Mouse (Mus musculus): Measurements from ENCODE around the gene Smndc1. TPM values are rescaled to one million over a fixed set of nuclear protein-coding genes. Genes with fewer than 3 reads are reported as not detected.
A peak's percentile ranks its signal among the peaks of the same experiment; 100 is the strongest.

Gene Smndc1
- 41.6 and 45.5 TPM in 2 replicates for total RNA-seq (2017)

- peak; percentile 96 for ATAC-seq (ENCODE audit: extremely low read depth, insufficient number of reproducible peaks, low FRiP score, poor library complexity, severe bottlenecking)
Observed at GRCm38 (mm10) chr19:53390495-53391007, at the start of gene Smndc1. Gene Smndc1 (minus strand): TSS chr19:53390578.

- no peak for ATAC-seq (ENCODE audit: extremely low read depth, insufficient number of reproducible peaks, low FRiP score, poor library complexity, severe bottlenecking)
Observed at GRCm38 (mm10) chr19:53439340-53439739, 49.0 kb upstream of the Smndc1 start.

GRCm38 (mm10) chr19:53437991-53438390, 47.6 kb upstream of the Smndc1 start:
- no peak for ATAC-seq (ENCODE audit: extremely low read depth, insufficient number of reproducible peaks, low FRiP score, poor library complexity, severe bottlenecking)

DNA sequence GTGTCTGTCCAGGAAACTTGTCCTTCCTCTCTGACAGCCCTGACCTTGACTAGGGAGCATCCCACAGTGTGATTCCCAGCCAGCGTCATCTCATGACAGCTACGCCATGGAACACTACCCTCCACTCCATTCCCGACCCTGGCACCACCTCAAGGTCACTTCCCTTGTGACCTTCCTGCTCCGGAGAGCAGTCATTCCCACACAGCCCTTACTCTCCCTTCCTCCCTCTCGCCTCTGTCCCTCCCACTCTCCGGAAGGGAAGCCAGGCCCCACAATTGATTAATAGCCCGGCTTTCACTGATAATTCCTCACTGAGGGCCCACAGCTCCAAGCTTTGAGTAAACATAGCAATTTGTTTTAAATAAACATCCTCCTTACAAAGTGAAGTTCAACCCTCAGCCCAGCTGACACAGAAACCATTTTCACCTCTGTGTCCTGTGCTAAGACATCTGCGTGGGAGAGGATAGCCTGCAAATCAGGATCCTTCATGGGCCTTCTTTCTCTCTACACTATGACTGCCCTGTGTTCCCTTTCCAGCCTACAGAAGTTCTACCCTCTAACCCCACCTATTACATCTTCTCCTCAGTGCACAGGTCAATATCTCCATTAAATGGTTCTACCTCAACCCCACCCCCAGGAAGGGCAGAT, 47.1 kb upstream of the Smndc1 start:
- no peak for ATAC-seq (ENCODE audit: extremely low read depth, insufficient number of reproducible peaks, low FRiP score, poor library complexity, severe bottlenecking)

DNA sequence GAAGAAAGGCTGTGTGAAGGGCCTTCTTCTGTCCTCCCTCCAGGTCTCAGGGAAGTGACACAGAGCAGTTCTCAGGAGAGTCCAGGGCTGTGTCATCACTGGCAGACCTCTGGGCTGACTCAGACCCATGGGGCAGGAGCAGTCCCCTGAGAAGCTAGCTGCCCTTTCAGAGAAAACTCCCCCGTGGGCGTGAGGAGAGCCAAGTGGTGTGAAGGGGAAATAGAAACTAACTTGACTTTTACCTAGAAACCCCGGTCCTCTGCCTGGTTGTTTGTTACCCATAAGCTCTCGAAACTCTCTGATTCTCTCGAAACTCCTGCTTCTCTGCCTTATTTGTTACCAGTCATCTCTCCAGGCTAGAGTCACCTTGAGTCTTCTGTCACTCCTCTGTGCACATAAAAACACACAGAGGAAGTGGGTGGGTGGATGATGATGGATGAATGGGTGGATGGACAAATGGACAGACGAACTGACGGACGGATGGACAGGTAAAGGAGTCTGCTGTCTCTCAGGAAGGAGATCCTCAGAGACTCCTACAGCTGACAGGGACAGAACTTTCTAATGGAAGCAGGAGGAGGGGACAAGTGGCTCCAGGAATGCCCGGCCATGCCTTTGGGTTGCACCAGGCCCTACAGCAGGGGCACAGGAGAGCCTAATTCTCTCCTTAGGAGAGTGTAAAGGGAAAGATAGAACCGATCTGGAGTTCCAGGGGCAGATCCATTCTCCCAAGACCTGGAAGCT, 43.7 kb upstream of the Smndc1 start:
- ATAC-seq (ENCODE audit: extremely low read depth, insufficient number of reproducible peaks, low FRiP score, poor library complexity, severe bottlenecking): peak; percentile 62

- ATAC-seq (ENCODE audit: extremely low read depth, insufficient number of reproducible peaks, low FRiP score, poor library complexity, severe bottlenecking): no peak
Observed at GRCm38 (mm10) chr19:53431003-53431402, 40.6 kb upstream of the Smndc1 start.

DNA sequence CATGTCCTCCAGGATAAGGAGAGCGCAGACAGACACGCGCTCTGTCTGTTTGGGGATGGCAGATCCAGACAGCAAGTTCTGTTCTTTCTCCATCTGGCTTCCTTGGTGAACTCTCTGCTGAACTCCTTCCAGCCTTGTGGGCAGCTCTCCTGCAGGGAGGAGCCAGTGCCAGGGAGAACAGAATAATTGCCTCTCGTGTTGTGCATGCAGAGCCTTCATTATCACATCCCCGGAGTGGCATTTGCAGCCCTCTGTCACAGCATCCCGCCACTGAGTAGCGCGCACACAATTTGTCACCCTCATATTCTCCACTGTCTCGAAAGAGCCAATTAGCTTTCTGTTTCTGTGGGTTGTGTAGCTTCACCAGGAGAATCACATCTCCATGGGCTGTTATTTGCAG, 40.0 kb upstream of the Smndc1 start:
- ATAC-seq (ENCODE audit: extremely low read depth, insufficient number of reproducible peaks, low FRiP score, poor library complexity, severe bottlenecking): no peak

GRCm38 (mm10) chr19:53427817-53428216, 37.4 kb upstream of the Smndc1 start:
- no peak for ATAC-seq (ENCODE audit: extremely low read depth, insufficient number of reproducible peaks, low FRiP score, poor library complexity, severe bottlenecking)

- ATAC-seq (ENCODE audit: extremely low read depth, insufficient number of reproducible peaks, low FRiP score, poor library complexity, severe bottlenecking): no peak
Observed at GRCm38 (mm10) chr19:53427346-53427745, 37.0 kb upstream of the Smndc1 start.

DNA sequence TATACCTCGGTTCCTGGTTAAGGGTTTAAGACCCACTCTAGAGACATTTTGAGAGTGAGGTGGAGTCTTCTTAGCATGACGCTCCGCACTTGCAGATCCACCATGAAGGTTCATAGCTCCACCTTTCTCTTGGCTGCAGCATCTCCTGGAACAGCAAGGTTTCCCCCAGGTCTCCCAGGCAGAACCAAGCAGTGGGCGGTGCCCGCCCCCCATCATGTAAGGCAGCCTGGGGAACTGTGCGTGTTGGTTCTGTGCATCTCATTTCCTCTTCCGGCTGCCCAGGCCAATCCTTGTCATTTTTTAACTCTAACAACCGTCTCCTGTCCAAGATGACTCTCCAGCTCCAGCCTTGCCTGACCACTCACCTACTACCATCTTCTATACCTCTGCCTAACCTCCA, 35.4 kb upstream of the Smndc1 start:
- no peak for ATAC-seq (ENCODE audit: extremely low read depth, insufficient number of reproducible peaks, low FRiP score, poor library complexity, severe bottlenecking)

- ATAC-seq (ENCODE audit: extremely low read depth, insufficient number of reproducible peaks, low FRiP score, poor library complexity, severe bottlenecking): peak; percentile 65
Observed at GRCm38 (mm10) chr19:53424629-53425028, 34.3 kb upstream of the Smndc1 start.

GRCm38 (mm10) chr19:53423816-53424465, 33.6 kb upstream of the Smndc1 start:
- ATAC-seq (ENCODE audit: extremely low read depth, insufficient number of reproducible peaks, low FRiP score, poor library complexity, severe bottlenecking): peak; percentile 21

DNA sequence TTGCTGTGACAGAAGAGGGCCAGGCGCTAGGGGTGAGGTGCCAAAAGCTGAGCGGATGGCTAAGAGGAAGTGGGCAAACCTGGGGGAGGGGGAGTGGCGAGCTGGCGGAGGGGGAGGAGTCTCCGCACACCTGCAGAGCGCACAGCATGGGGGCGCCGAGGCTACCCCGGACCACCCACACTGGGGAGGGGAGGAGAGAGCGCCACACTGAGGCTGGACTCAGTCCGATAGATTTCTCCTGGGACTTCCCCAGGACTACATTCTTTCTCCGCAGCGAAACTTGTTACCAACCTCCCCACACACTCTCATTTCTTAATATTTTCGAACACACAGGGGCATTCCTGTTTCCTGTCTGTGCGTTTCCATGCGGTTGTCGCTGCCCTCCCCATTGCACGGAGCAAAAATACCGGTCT, 33.0 kb upstream of the Smndc1 start:
- peak; percentile 36 for ATAC-seq (ENCODE audit: extremely low read depth, insufficient number of reproducible peaks, low FRiP score, poor library complexity, severe bottlenecking)

DNA sequence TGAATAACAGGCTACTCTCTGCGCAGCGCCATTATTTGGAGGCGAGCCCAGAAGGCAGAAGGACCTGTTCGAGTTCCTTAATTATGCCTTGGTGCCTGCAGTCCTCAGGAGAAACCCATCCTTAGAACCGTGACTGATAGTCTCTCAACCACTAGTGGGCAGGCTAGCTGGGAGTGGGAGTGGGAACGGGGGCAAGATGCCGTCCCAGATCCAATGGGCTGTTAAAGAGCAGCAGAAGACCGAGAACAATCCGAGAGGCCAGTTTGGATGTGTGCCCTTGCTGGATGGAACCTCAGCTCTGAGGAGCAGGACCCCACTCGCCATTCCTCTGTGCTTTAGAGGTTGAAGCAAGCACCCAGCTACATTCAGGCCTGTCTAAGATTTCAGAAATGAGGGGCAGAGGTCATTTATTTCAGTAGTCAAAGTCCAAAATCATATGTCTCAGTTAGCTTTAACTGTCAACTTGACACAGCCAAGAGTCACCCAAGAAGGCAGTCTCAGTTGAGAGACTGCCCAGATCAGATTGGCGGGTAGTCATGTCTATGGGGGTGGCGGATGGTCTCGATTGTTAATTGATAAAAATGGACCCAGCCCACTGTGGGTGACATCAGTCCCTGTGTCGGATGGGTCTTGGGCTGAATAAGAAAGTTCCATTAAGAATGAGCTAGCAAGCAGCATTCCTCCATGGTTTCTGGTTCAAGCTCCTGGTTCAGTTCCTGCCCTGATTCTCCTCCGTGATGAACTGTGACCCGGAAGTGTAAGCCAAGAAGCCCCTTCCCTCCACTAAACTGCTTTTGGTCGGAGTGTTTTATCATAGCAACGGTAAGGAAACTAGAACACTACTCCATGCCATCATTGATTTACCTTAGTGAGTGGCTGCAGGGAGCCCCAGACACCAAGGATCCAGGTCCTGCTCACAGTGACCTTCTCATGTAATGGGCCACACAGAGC, 32.3 kb upstream of the Smndc1 start:
- ATAC-seq (ENCODE audit: extremely low read depth, insufficient number of reproducible peaks, low FRiP score, poor library complexity, severe bottlenecking): no peak

- ATAC-seq (ENCODE audit: extremely low read depth, insufficient number of reproducible peaks, low FRiP score, poor library complexity, severe bottlenecking): no peak
Observed at GRCm38 (mm10) chr19:53421583-53422188, 31.3 kb upstream of the Smndc1 start.

- ATAC-seq (ENCODE audit: extremely low read depth, insufficient number of reproducible peaks, low FRiP score, poor library complexity, severe bottlenecking): peak; percentile 27
Observed at GRCm38 (mm10) chr19:53420924-53421582, 30.7 kb upstream of the Smndc1 start.

- no peak for ATAC-seq (ENCODE audit: extremely low read depth, insufficient number of reproducible peaks, low FRiP score, poor library complexity, severe bottlenecking)
Observed at GRCm38 (mm10) chr19:53419834-53420233, 29.5 kb upstream of the Smndc1 start.

DNA sequence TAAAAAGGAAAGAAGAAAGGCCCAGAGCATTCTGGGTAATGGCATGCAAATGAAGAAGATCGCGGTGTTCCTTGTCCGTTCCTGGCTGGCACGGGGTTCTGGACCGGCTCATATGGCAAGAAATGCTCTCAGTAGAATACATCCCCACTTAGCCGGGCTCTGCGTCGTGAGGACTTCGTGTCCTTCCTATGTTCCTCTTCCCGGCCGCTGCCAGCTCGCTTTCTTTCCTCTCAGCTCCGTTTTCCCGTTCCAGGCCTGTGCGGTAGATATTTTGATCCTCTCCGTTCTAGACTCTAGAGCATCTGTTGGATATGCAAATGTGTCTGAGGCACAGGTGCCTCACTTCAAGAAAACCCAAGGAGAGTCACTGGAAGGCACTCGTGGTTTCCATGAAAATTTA, 24.8 kb upstream of the Smndc1 start:
- no peak for ATAC-seq (ENCODE audit: extremely low read depth, insufficient number of reproducible peaks, low FRiP score, poor library complexity, severe bottlenecking)
